Mouse (Mus musculus): Measurements from ENCODE around the gene Rsph6a. TPM values are rescaled to one million over a fixed set of nuclear protein-coding genes. Genes with fewer than 3 reads are reported as not detected.

The Rsph6a gene
- total and polyA plus RNA-seq, 2 experiments from 2014 or later = 0.44 TPM; not detected in 1

- 94% methylated on average over 7 of the region's 7 CpGs for WGBS
- Histone ChIP-seq H3K9me3 (ENCODE audit: low read length) (no peaks in the 10 kb centered on the region), H3K4me2 (ENCODE audit: low read depth, low read length) (no peak overlapping the region), H3K36me3 (ENCODE audit: insufficient read depth, low read length) (peaks cover 29% of the 10 kb centered on the region), H3K9ac (replicated peaks; ENCODE audit: low read length) (no peak overlapping the region), H3K27ac (no peak overlapping the region), H3K4me1 (ENCODE audit: insufficient read depth, low read length) (no peaks in the 10 kb centered on the region), H3K27me3 (ENCODE audit: insufficient read depth, low read length) (no peaks in the 10 kb centered on the region), H3K4me3 (ENCODE audit: low read length) (no peak overlapping the region)
- ATAC-seq = no peak
- DNase-seq (ENCODE audit: low spot score) = no peak
- TF ChIP-seq CTCF (IDR thresholded peaks at IDR 0.05; ENCODE audit: low read depth) = no peak
Measured at GRCm38 (mm10) chr7:19053136-19053532, 1.4 kb upstream of the Rsph6a start.

- peak overlapping the region; percentile 50 for H3K4me2 ChIP-seq (ENCODE audit: low read depth, low read length)
- DNase-seq (ENCODE audit: low spot score) (no peak), ATAC-seq (peak; percentile 43)
- TF ChIP-seq CTCF (IDR thresholded peaks at IDR 0.05; ENCODE audit: low read depth) = no peak
- 68% methylated on average over 9 of the region's 9 CpGs for WGBS
- H3K4me3 ChIP-seq (ENCODE audit: low read length) = 0 out of 2 replicates have a peak overlapping the region, but pooled peaks have one; percentile 7
- H3K27ac ChIP-seq = no peak overlapping the region
- H3K27me3 ChIP-seq (ENCODE audit: insufficient read depth, low read length) = no peaks in the 10 kb centered on the region
- peaks cover 13% of the 10 kb centered on the region for H3K36me3 ChIP-seq (ENCODE audit: insufficient read depth, low read length)
- H3K4me1 ChIP-seq (ENCODE audit: insufficient read depth, low read length) = no peaks in the 10 kb centered on the region
- H3K9ac ChIP-seq (replicated peaks; ENCODE audit: low read length) = peak overlapping the region; percentile 22; the same call in 1 of the 2 replicates
- H3K9me3 ChIP-seq (ENCODE audit: low read length) = no peaks in the 10 kb centered on the region
Measured at GRCm38 (mm10) chr7:19054777-19055076, 237 bp downstream of the Rsph6a start.

GRCm38 (mm10) chr7:19055108-19055507, 618 bp downstream of the Rsph6a start:
- no peaks in the 10 kb centered on the region for H3K9me3 ChIP-seq (ENCODE audit: low read length)
- no peak for ATAC-seq
- 92% methylated on average over 8 of the region's 8 CpGs for WGBS
- no peak overlapping the region for H3K9ac ChIP-seq (replicated peaks; ENCODE audit: low read length)
- no peak overlapping the region for H3K27ac ChIP-seq
- H3K4me3 ChIP-seq (ENCODE audit: low read length) = no peak overlapping the region
- H3K4me2 ChIP-seq (ENCODE audit: low read depth, low read length) = no peak overlapping the region
- H3K36me3 ChIP-seq (ENCODE audit: insufficient read depth, low read length) = peaks cover 9% of the 10 kb centered on the region; the same call in 1 of the 2 replicates
- TF ChIP-seq CTCF (IDR thresholded peaks at IDR 0.05; ENCODE audit: low read depth) = no peak
- no peaks in the 10 kb centered on the region for H3K27me3 ChIP-seq (ENCODE audit: insufficient read depth, low read length)
- no peaks in the 10 kb centered on the region for H3K4me1 ChIP-seq (ENCODE audit: insufficient read depth, low read length)
- DNase-seq (ENCODE audit: low spot score) = no peak

- H3K27me3 ChIP-seq (ENCODE audit: insufficient read depth, low read length) = no peaks in the 10 kb centered on the region
- WGBS = 93% methylated on average over 10 of the region's 10 CpGs
- ATAC-seq = no peak
Measured at GRCm38 (mm10) chr7:19057405-19057804, 2.9 kb downstream of the Rsph6a start.

GRCm38 (mm10) chr7:19065896-19066295, 11.4 kb downstream of the Rsph6a start:
- Histone ChIP-seq H3K9me3 (ENCODE audit: low read length) (no peaks in the 10 kb centered on the region), H3K4me1 (ENCODE audit: insufficient read depth, low read length) (no peaks in the 10 kb centered on the region), H3K4me3 (ENCODE audit: low read length) (peak overlapping the region; percentile 6), H3K36me3 (ENCODE audit: insufficient read depth, low read length) (no peaks in the 10 kb centered on the region), H3K27ac (no peak overlapping the region), H3K4me2 (ENCODE audit: low read depth, low read length) (peak overlapping the region; percentile 30), H3K9ac (replicated peaks; ENCODE audit: low read length) (no peak overlapping the region), H3K27me3 (ENCODE audit: insufficient read depth, low read length) (peaks cover 13% of the 10 kb centered on the region)
- no peak for DNase-seq (ENCODE audit: low spot score)
- 48% methylated on average over 13 of the region's 13 CpGs for WGBS
- ATAC-seq = no peak
- TF ChIP-seq CTCF (IDR thresholded peaks at IDR 0.05; ENCODE audit: low read depth) = no peak

More at GRCm38 (mm10) chr7:19057405-19057804, 2.9 kb downstream of the Rsph6a start:
- DNase-seq (ENCODE audit: low spot score) = no peak
- Histone ChIP-seq H3K36me3 (ENCODE audit: insufficient read depth, low read length) (no peaks in the 10 kb centered on the region), H3K4me1 (ENCODE audit: insufficient read depth, low read length) (no peaks in the 10 kb centered on the region), H3K4me3 (ENCODE audit: low read length) (no peak overlapping the region), H3K9me3 (ENCODE audit: low read length) (no peaks in the 10 kb centered on the region), H3K9ac (replicated peaks; ENCODE audit: low read length) (no peak overlapping the region), H3K4me2 (ENCODE audit: low read depth, low read length) (no peak overlapping the region), H3K27ac (no peak overlapping the region)
- no peak for TF ChIP-seq CTCF (IDR thresholded peaks at IDR 0.05; ENCODE audit: low read depth)

- Histone ChIP-seq H3K4me1 (ENCODE audit: insufficient read depth, low read length) (no peaks in the 10 kb centered on the region), H3K36me3 (ENCODE audit: insufficient read depth, low read length) (no peaks in the 10 kb centered on the region), H3K4me3 (ENCODE audit: low read length) (no peak overlapping the region), H3K9me3 (ENCODE audit: low read length) (no peaks in the 10 kb centered on the region), H3K27me3 (ENCODE audit: insufficient read depth, low read length) (peaks cover 13% of the 10 kb centered on the region), H3K27ac (no peak overlapping the region), H3K4me2 (ENCODE audit: low read depth, low read length) (no peak overlapping the region), H3K9ac (replicated peaks; ENCODE audit: low read length) (no peak overlapping the region)
- ATAC-seq = no peak
- DNase-seq (ENCODE audit: low spot score) = no peak
- WGBS = 47% methylated on average over 14 of the region's 14 CpGs
- TF ChIP-seq CTCF (IDR thresholded peaks at IDR 0.05; ENCODE audit: low read depth) = no peak
Measured at GRCm38 (mm10) chr7:19067063-19067462, 12.6 kb downstream of the Rsph6a start.

GRCm38 (mm10) chr7:19067935-19068334, 13.4 kb downstream of the Rsph6a start:
- H3K27ac ChIP-seq = no peak overlapping the region
- H3K4me2 ChIP-seq (ENCODE audit: low read depth, low read length) = no peak overlapping the region
- DNase-seq (ENCODE audit: low spot score) (no peak), ATAC-seq (no peak)
- H3K4me3 ChIP-seq (ENCODE audit: low read length) = no peak overlapping the region
- no peaks in the 10 kb centered on the region for H3K4me1 ChIP-seq (ENCODE audit: insufficient read depth, low read length)
- H3K9me3 ChIP-seq (ENCODE audit: low read length) = no peaks in the 10 kb centered on the region
- H3K9ac ChIP-seq (replicated peaks; ENCODE audit: low read length) = no peak overlapping the region
- H3K36me3 ChIP-seq (ENCODE audit: insufficient read depth, low read length) = no peaks in the 10 kb centered on the region
- TF ChIP-seq CTCF (IDR thresholded peaks at IDR 0.05; ENCODE audit: low read depth) = no peak
- 70% methylated on average over 13 of the region's 14 CpGs for WGBS
- H3K27me3 ChIP-seq (ENCODE audit: insufficient read depth, low read length) = peaks cover 13% of the 10 kb centered on the region

Measured in hindbrain, postnatal 0 days (tissue).